Mouse (Mus musculus): ENCODE data around the gene Ghdc.
"Not testable (repeated sequence)": the region's sequence is repeated elsewhere in the genome, so short reads cannot be mapped to it uniquely, and the experiment has no call there.

The Ghdc gene

GRCm38 (mm10) chr11:100770646-100771408, at the start of gene Ghdc:
TSS of gene Ghdc (minus strand) at chr11:100770957.
- DNase-seq, result peak; percentile 87 to 90

- DNase-seq, result no peak
Observed at GRCm38 (mm10) chr11:100820047-100820446, 49.3 kb upstream of the Ghdc start.

- DNase-seq, result no peak
Observed at GRCm38 (mm10) chr11:100819626-100820025, 48.9 kb upstream of the Ghdc start.

- peak; percentile 40 to 44 for DNase-seq
Observed at GRCm38 (mm10) chr11:100819048-100819447, 48.3 kb upstream of the Ghdc start.

GRCm38 (mm10) chr11:100818359-100819012, 47.7 kb upstream of the Ghdc start:
- DNase-seq, result no peak

GRCm38 (mm10) chr11:100817311-100817710, 46.6 kb upstream of the Ghdc start:
- no peak for DNase-seq

- no peak for DNase-seq
Observed at GRCm38 (mm10) chr11:100816801-100817200, 46.0 kb upstream of the Ghdc start.

- DNase-seq, result no peak
Observed at GRCm38 (mm10) chr11:100816342-100816741, 45.6 kb upstream of the Ghdc start.

- DNase-seq, result peak; percentile 88
Observed at GRCm38 (mm10) chr11:100814498-100814897, 43.7 kb upstream of the Ghdc start.

GRCm38 (mm10) chr11:100811132-100811531, 40.4 kb upstream of the Ghdc start:
- peak; percentile 47 to 56 for DNase-seq

GRCm38 (mm10) chr11:100810516-100810915, 39.8 kb upstream of the Ghdc start:
- no peak for DNase-seq

GRCm38 (mm10) chr11:100806380-100807305, 35.9 kb upstream of the Ghdc start:
- no peak for DNase-seq

GRCm38 (mm10) chr11:100805535-100805934, 34.8 kb upstream of the Ghdc start:
- no peak for DNase-seq

- DNase-seq, result no peak
Observed at GRCm38 (mm10) chr11:100804409-100804808, 33.7 kb upstream of the Ghdc start.

GRCm38 (mm10) chr11:100799426-100799825, 28.7 kb upstream of the Ghdc start:
- DNase-seq, result no peak

- DNase-seq, result no peak
Observed at GRCm38 (mm10) chr11:100796585-100796984, 25.8 kb upstream of the Ghdc start.

GRCm38 (mm10) chr11:100795386-100795785, 24.6 kb upstream of the Ghdc start:
- no peak for DNase-seq

GRCm38 (mm10) chr11:100791457-100792049, 20.8 kb upstream of the Ghdc start:
- DNase-seq, result no peak

- not testable (repeated sequence) for DNase-seq
Observed at GRCm38 (mm10) chr11:100790644-100791043, 19.9 kb upstream of the Ghdc start.

GRCm38 (mm10) chr11:100789702-100790101, 18.9 kb upstream of the Ghdc start:
- DNase-seq, result no peak

GRCm38 (mm10) chr11:100785774-100786173, 15.0 kb upstream of the Ghdc start:
- no peak for DNase-seq

- no peak for DNase-seq
Observed at GRCm38 (mm10) chr11:100784286-100784685, 13.5 kb upstream of the Ghdc start.

- no peak for DNase-seq
Observed at GRCm38 (mm10) chr11:100782568-100782967, 11.8 kb upstream of the Ghdc start.

Data from B cell, adult 2 months (primary cell).